Mouse (Mus musculus) CH12.LX (cell line): ENCODE measurements around the gene Gm20604. TPM values are rescaled to one million over a fixed set of nuclear protein-coding genes. Genes with fewer than 3 reads are reported as not detected.

ENCODE experiments used
- DNase-seq: peaks from one replicate; pipeline ENCODE4 v3.0.0-alpha.2; 2013; ENCODE audit errors: extremely low read depth
- H3K27ac ChIP-seq: 2 replicates; pipeline ENCODE4 v1.5.1; 2012; ENCODE audit warnings: low read depth, mild to moderate bottlenecking, control low read depth, moderate library complexity; ENCODE audit not compliant: insufficient read depth
- H3K27me3 ChIP-seq: replicated peaks from 2 replicates; pipeline ENCODE3; 2012; ENCODE audit warnings: inconsistent platforms
- H3K36me3 ChIP-seq, 2 experiments: replicated peaks in 1 of 2; 2 replicates each; pipeline versions ENCODE3 to v1.6.1; 2012; ENCODE audit warnings: inconsistent platforms in 1 of 2, low read length in 1 of 2, mild to moderate bottlenecking in 1 of 2, mixed read lengths in 1 of 2, moderate library complexity in 1 of 2; ENCODE audit not compliant: control insufficient read depth in 1 of 2, insufficient read depth in 1 of 2
- H3K4me1 ChIP-seq, 2 experiments: 2 replicates each; pipeline ENCODE4 v1.6.1; 2012; ENCODE audit warnings: inconsistent platforms in 1 of 2, moderate library complexity in 1 of 2; ENCODE audit not compliant: insufficient read depth in 2 of 2, control insufficient read depth in 1 of 2
- H3K4me2 ChIP-seq: 2 replicates; pipeline ENCODE4 v1.6.1; 2012; ENCODE audit warnings: low read depth, mild to moderate bottlenecking, control low read depth; ENCODE audit not compliant: poor library complexity, insufficient read depth, severe bottlenecking
- H3K4me3 ChIP-seq, 3 experiments: fragments of 150-350 bp in 1 of 3; sonication (generic) in 1 of 3; replicated peaks in 1 of 3; 2 replicates each; pipeline versions ENCODE3 to v1.5.1; 2011 to 2012; ENCODE audit warnings: low read depth in 2 of 3, low read length in 2 of 3, mild to moderate bottlenecking in 2 of 3, moderate library complexity in 2 of 3, control low read depth in 1 of 3, improper control_type of control experiment in 1 of 3, inconsistent platforms in 1 of 3, mixed read lengths in 1 of 3; ENCODE audit not compliant: poor library complexity in 1 of 3
- H3K79me2 ChIP-seq: replicated peaks from 2 replicates; pipeline ENCODE4 v1.6.1; 2012; ENCODE audit warnings: mild to moderate bottlenecking, moderate library complexity; ENCODE audit not compliant: control insufficient read depth, poor library complexity, insufficient read depth, severe bottlenecking; ENCODE audit errors: extremely low read depth
- H3K9ac ChIP-seq: 2 replicates; pipeline ENCODE4 v1.6.1; 2012; ENCODE audit warnings: low read depth, mild to moderate bottlenecking, control low read depth, moderate library complexity; ENCODE audit not compliant: insufficient read depth
- H3K9me3 ChIP-seq: replicated peaks from 2 replicates; pipeline ENCODE3; 2012; ENCODE audit warnings: low read length, inconsistent platforms, mixed read lengths
- BHLHE40 ChIP-seq: IDR thresholded peaks from 2 replicates; pipeline ENCODE4 v1.6.1; 2011; ENCODE audit warnings: mild to moderate bottlenecking, low read depth, low read length, improper control_type of control experiment
- CHD2 ChIP-seq: IDR thresholded peaks from 2 replicates; pipeline ENCODE4 v1.6.1; 2011; ENCODE audit warnings: low read length, improper control_type of control experiment
- CTCF ChIP-seq, 2 experiments: IDR thresholded peaks in 1 of 2; conservative IDR thresholded peaks in 1 of 2; 2 replicates each; pipeline ENCODE4 v1.5.1; 2011 to 2012; ENCODE audit warnings: low read depth in 2 of 2, low read length in 2 of 2, improper control_type of control experiment in 1 of 2, inconsistent platforms in 1 of 2, mild to moderate bottlenecking in 1 of 2, moderate library complexity in 1 of 2
- E2F4 ChIP-seq: IDR thresholded peaks from 2 replicates; pipeline ENCODE4 v1.6.1; 2011; ENCODE audit warnings: low read depth, low read length, improper control_type of control experiment; ENCODE audit not compliant: insufficient replicate concordance
- ELF1 ChIP-seq: IDR thresholded peaks from 2 replicates; pipeline ENCODE4 v1.6.1; 2014; ENCODE audit warnings: low read depth, mild to moderate bottlenecking, inconsistent platforms, low read length, improper control_type of control experiment
- EP300 ChIP-seq: IDR thresholded peaks from 2 replicates; pipeline ENCODE4 v1.6.1; 2011; ENCODE audit warnings: low read length, improper control_type of control experiment
- ETS1 ChIP-seq: conservative IDR thresholded peaks from 2 replicates; pipeline ENCODE4 v1.6.1; 2012; ENCODE audit warnings: low read depth, mild to moderate bottlenecking, inconsistent platforms, low read length, improper control_type of control experiment, moderate library complexity
- GABPA ChIP-seq: IDR thresholded peaks from 2 replicates; pipeline ENCODE4 v1.6.1; 2012; ENCODE audit warnings: low read depth, low read length, improper control_type of control experiment, inconsistent platforms; ENCODE audit not compliant: insufficient replicate concordance
- JUND ChIP-seq: conservative IDR thresholded peaks from 2 replicates; pipeline ENCODE4 v1.6.1; 2011; ENCODE audit warnings: low read depth, low read length, improper control_type of control experiment
- KAT2A ChIP-seq: IDR thresholded peaks from 2 replicates; pipeline ENCODE4 v1.6.1; 2012; ENCODE audit warnings: low read length, improper control_type of control experiment, inconsistent platforms; ENCODE audit not compliant: insufficient replicate concordance
- MAFK ChIP-seq: IDR thresholded peaks from 2 replicates; pipeline ENCODE4 v1.6.1; 2011; ENCODE audit warnings: low read length, improper control_type of control experiment; ENCODE audit not compliant: insufficient replicate concordance
- MAX ChIP-seq: IDR thresholded peaks from 2 replicates; pipeline ENCODE4 v1.6.1; 2011; ENCODE audit warnings: low read length, improper control_type of control experiment
- MXI1 ChIP-seq: IDR thresholded peaks from 2 replicates; pipeline ENCODE4 v1.6.1; 2011; ENCODE audit warnings: mild to moderate bottlenecking, low read depth, low read length, improper control_type of control experiment
- MYC ChIP-seq: IDR thresholded peaks from 2 replicates; pipeline ENCODE4 v1.6.1; 2011; ENCODE audit warnings: low read depth, mild to moderate bottlenecking, improper control_type of control experiment, low read length
- NELFE ChIP-seq: IDR thresholded peaks from 2 replicates; pipeline ENCODE4 v1.6.1; 2011; ENCODE audit warnings: low read depth, low read length, improper control_type of control experiment
- NRF1 ChIP-seq: IDR thresholded peaks from 2 replicates; pipeline ENCODE4 v1.6.1; 2014; ENCODE audit warnings: low read depth, mild to moderate bottlenecking, inconsistent platforms, low read length, improper control_type of control experiment, moderate library complexity
- RAD21 ChIP-seq: IDR thresholded peaks from 2 replicates; pipeline ENCODE4 v1.6.1; 2011; ENCODE audit warnings: low read depth, mild to moderate bottlenecking, low read length, improper control_type of control experiment, moderate library complexity
- RCOR1 ChIP-seq: conservative IDR thresholded peaks from 2 replicates; pipeline ENCODE4 v1.6.1; 2012; ENCODE audit warnings: low read depth, mild to moderate bottlenecking, inconsistent platforms, low read length, improper control_type of control experiment
- SIN3A ChIP-seq: IDR thresholded peaks from 2 replicates; pipeline ENCODE4 v1.6.1; 2012; ENCODE audit warnings: low read length, improper control_type of control experiment, inconsistent platforms
- SMC3 ChIP-seq: IDR thresholded peaks from 2 replicates; pipeline ENCODE4 v1.6.1; 2011; ENCODE audit warnings: low read depth, low read length, improper control_type of control experiment
- TCF12 ChIP-seq: IDR thresholded peaks from 2 replicates; pipeline ENCODE4 v1.6.1; 2014; ENCODE audit warnings: low read depth, mild to moderate bottlenecking, inconsistent platforms, low read length, improper control_type of control experiment
- UBTF ChIP-seq: IDR thresholded peaks from 2 replicates; pipeline ENCODE4 v1.6.1; 2012; ENCODE audit warnings: low read depth, mild to moderate bottlenecking, inconsistent platforms, low read length, improper control_type of control experiment, moderate library complexity
- USF1 ChIP-seq: IDR thresholded peaks from 2 replicates; pipeline ENCODE4 v1.6.1; 2014; ENCODE audit warnings: low read depth, mild to moderate bottlenecking, inconsistent platforms, low read length, improper control_type of control experiment
- USF2 ChIP-seq: conservative IDR thresholded peaks from 2 replicates; pipeline ENCODE4 v1.6.1; 2011; ENCODE audit warnings: low read depth, low read length, improper control_type of control experiment
- ZC3H11A ChIP-seq: IDR thresholded peaks from 2 replicates; pipeline ENCODE4 v1.6.1; 2012; ENCODE audit warnings: low read depth, mild to moderate bottlenecking, inconsistent platforms, low read length, improper control_type of control experiment
- ZKSCAN1 ChIP-seq: IDR thresholded peaks from 2 replicates; pipeline ENCODE4 v1.6.1; 2012; ENCODE audit warnings: low read depth, inconsistent platforms, low read length, improper control_type of control experiment, borderline replicate concordance
- ZMIZ1 ChIP-seq: IDR thresholded peaks from 2 replicates; pipeline ENCODE4 v1.6.1; 2012; ENCODE audit warnings: low read depth, mild to moderate bottlenecking, inconsistent platforms, low read length, improper control_type of control experiment
- ZNF384 ChIP-seq: IDR thresholded peaks from 2 replicates; pipeline ENCODE4 v1.6.1; 2012; ENCODE audit warnings: low read depth, low read length, improper control_type of control experiment, inconsistent platforms
- dilution Hi-C: fragments of 300-500 bp; cut with MboI; formaldehyde crosslinking; loops from 2 replicates; pipeline ENCODE4 v1.14.3; 2020; ENCODE audit warnings: low sequenced_read_pairs; ENCODE audit not compliant: extremely low pct_unique_long_range_greater_than_20kb, extremely low pct_ligation_motif_present
- in situ Hi-C: fragments of 300-500 bp; cut with MboI; formaldehyde crosslinking; loops from 3 replicates; pipeline ENCODE4 v1.14.3; 2019; ENCODE audit warnings: low sequenced_read_pairs, low pct_ligation_motif_present, low pct_unique_long_range_greater_than_20kb, mixed read lengths
- polyA plus RNA-seq: library from polyadenylated mRNA; unstranded; fragments of >175 nt; gene quantifications from 2 replicates; pipeline ENCODE4 v1.2.1, GENCODE M21; 2012; ENCODE audit warnings: low read depth; ENCODE audit not compliant: insufficient read length
- total RNA-seq, 2 experiments: library from RNA; depleted of rRNA; stranded (reverse); fragments of 300-350 nt in 1 of 2; fragments of >200 nt in 1 of 2; gene quantifications; 2 replicates each; pipeline ENCODE4 v1.2.3; 2012 to 2014

Gm20604 gene
- total and polyA plus RNA-seq, 3 experiments: 5.7 to 14.4 (median 11.3) TPM

DNA sequence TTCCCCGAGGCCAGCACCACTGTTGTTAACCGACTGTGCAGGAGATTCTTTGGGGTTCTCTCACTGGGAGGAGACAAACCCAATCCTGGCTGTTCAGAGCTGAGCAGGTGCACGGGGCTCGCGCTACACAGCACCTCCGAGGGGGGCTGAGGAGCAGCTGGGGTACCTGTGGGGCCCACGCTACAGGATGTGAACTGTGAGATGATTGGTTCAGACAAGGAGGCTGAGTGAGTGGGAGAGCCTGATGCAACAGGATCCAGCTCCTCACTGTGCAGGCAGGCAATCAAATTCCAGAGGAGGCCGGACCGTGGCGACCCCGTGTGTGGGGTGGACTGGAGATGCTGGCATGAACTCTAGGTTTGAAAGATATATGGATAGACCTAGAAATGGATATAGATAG, 36.0 kb downstream of the Gm20604 start:
- TF ChIP-seq ZKSCAN1: no peak
- TF ChIP-seq USF1: no peak
- TF ChIP-seq GABPA: no peak
- no peak for TF ChIP-seq TCF12
- TF ChIP-seq SMC3: no peak
- no peak for TF ChIP-seq EP300
- TF ChIP-seq ETS1: no peak
- no peak for TF ChIP-seq E2F4
- no peak for TF ChIP-seq RCOR1
- TF ChIP-seq ZNF384: no peak
- TF ChIP-seq ZC3H11A: no peak
- TF ChIP-seq NRF1: no peak
- no peak for TF ChIP-seq MYC
- TF ChIP-seq UBTF: no peak
- no peak for TF ChIP-seq ELF1
- no peak for TF ChIP-seq ZMIZ1
- TF ChIP-seq NELFE: no peak
- TF ChIP-seq RAD21: no peak
- TF ChIP-seq USF2: no peak
- TF ChIP-seq MAFK: no peak
- dilution Hi-C loops: no loop called here
- Histone ChIP-seq H3K9ac (no peak overlapping the region), H3K27me3 (no peaks in the 10 kb centered on the region), H3K36me3 (no peaks in the 10 kb centered on the region), H3K79me2 (no peaks in the 10 kb centered on the region), H3K4me2 (no peak overlapping the region), H3K9me3 (no peaks in the 10 kb centered on the region), H3K4me1 (peaks cover 0 to 10% of the 10 kb centered on the region in 2 experiments; a peak in 2 of 4 replicates), H3K4me3 (no peak overlapping the region), H3K27ac (no peak overlapping the region)
- in situ Hi-C loops: no loop called here
- DNase-seq: no peak

DNA sequence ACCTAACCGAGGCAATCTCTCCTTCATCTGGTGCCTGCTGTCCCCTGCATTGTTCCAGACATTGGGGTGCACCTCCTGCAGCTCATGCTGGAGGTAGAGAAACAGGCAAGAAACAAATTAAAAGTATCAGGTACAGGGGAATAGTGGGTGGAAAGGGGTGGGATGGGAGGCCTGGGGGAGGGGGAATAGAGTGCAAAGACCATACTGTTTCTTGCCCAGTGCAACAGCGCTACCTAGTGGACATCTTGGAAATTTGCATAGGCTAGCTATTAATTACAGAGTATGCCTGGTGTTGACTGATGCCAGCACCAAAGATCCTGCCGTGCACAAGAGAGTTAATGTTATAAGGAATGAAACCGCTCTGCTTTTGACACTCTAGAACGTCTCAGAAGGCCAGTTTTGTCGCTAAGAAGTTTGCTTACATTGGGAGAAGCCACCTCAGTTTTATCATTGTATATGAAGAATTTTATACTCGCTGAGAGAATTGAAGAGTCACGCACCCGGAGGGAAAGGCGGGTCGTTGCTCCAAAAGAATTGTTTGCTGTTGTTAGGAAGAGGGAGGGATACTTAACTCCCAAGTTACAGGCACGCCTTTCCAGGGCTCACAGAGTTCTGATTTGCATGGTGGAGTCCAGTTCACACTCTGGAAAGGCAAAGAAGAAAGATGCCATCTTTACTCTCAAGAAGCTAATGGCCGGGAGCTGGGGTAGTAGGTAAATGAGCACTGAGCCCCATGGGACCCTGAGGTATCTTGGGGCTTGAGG, 38.7 kb downstream of the Gm20604 start:
- DNase-seq: peak; percentile 65
- in situ Hi-C loops: no loop called here
- no peak for TF ChIP-seq ZMIZ1
- no peak for TF ChIP-seq EP300
- TF ChIP-seq BHLHE40: no peak
- no peak for TF ChIP-seq JUND
- no peak for TF ChIP-seq SIN3A
- peak; percentile 63 for TF ChIP-seq ZC3H11A
- TF ChIP-seq GABPA: no peak
- TF ChIP-seq MAFK: peak; percentile 58; the same call in 1 of the 2 replicates
- TF ChIP-seq CHD2: no peak
- TF ChIP-seq E2F4: no peak
- TF ChIP-seq MAX: no peak
- no peak for TF ChIP-seq ETS1
- no peak for TF ChIP-seq MXI1
- no peak for TF ChIP-seq ZKSCAN1
- 0 out of 2 replicates have a peak, but pooled peaks have one; percentile 22 for TF ChIP-seq MYC
- no peak for TF ChIP-seq ELF1
- peak; percentile 87 for TF ChIP-seq RAD21
- no peak; the same call in 1 of the 2 replicates for TF ChIP-seq NELFE
- no peak for TF ChIP-seq USF2
- peak; percentile 91 for TF ChIP-seq CTCF (conservative IDR thresholded peaks at IDR 0.05 in 1 of 2, IDR thresholded peaks at IDR 0.05 in 1 of 2; ENCODE audit: low read depth in 2 of 2, low read length in 2 of 2)
- no peak for TF ChIP-seq NRF1
- TF ChIP-seq KAT2A: no peak
- TF ChIP-seq SMC3: peak; percentile 84
- TF ChIP-seq USF1: no peak

More for the DNA sequence above, 38.7 kb downstream of the Gm20604 start:
- no peaks in the 10 kb centered on the region for H3K79me2 ChIP-seq
- H3K4me3 ChIP-seq: no peak overlapping the region
- H3K36me3 ChIP-seq: no peaks in the 10 kb centered on the region
- no peak overlapping the region for H3K9ac ChIP-seq
- no peaks in the 10 kb centered on the region for H3K27me3 ChIP-seq
- H3K9me3 ChIP-seq: no peaks in the 10 kb centered on the region
- H3K27ac ChIP-seq: no peak overlapping the region
- dilution Hi-C loops: no loop called here
- no peak overlapping the region; the same call in 1 of the 2 replicates for H3K4me2 ChIP-seq
- peaks cover 0 to 5% of the 10 kb centered on the region in 2 experiments; a peak in 1 of 4 replicates for H3K4me1 ChIP-seq
